Mouse (Mus musculus) testis, adult 2 months (tissue): ENCODE results near the gene Tas2r143.

Experiments used
- CTCF ChIP-seq: fragments of 200-500 bp; IDR thresholded peaks from 2 replicates; pipeline ENCODE4 v1.5.1; 2012; ENCODE audit warnings: low read depth, mild to moderate bottlenecking, inconsistent platforms, low read length, moderate library complexity; ENCODE audit not compliant: control insufficient read depth, insufficient read depth, insufficient replicate concordance
- POLR2A ChIP-seq: fragments of 200-500 bp; IDR thresholded peaks from 2 replicates; pipeline ENCODE4 v1.6.1; 2012; ENCODE audit warnings: low read depth, mild to moderate bottlenecking, inconsistent platforms, low read length, moderate library complexity; ENCODE audit not compliant: control insufficient read depth

- no peak for TF ChIP-seq CTCF
- TF ChIP-seq POLR2A = no peak
These were observed 23.5 kb upstream of the Tas2r143 start for GRCm38 (mm10) chr6:42376504-42377019.
